Mouse (Mus musculus) neutrophil, adult 5-6 weeks (primary cell): ENCODE data around the gene Ly6g6d. TPM values are rescaled to one million over a fixed set of nuclear protein-coding genes. Genes with fewer than 3 reads are reported as not detected.
A peak's percentile ranks its signal among the peaks of the same experiment; 100 is the strongest.
"Not testable (repeated sequence)": the region's sequence is repeated elsewhere in the genome, so short reads cannot be mapped to it uniquely, and the experiment has no call there.

Experiments
- ATAC-seq: fragments of 151-379, 151-347 bp; 2 replicates; pipeline ENCODE4 v1.8.0; 2017; ENCODE audit warnings: mild to moderate bottlenecking, moderate TSS enrichment; ENCODE audit not compliant: insufficient number of reproducible peaks, poor library complexity, low FRiP score, severe bottlenecking; ENCODE audit errors: extremely low read depth
- total RNA-seq: library from RNA; stranded (forward); fragments of 200-1000 nt; gene quantifications from 2 replicates; pipeline ENCODE4 v1.2.3, GENCODE M21; 2017

Ly6g6d gene
- not detected in 2 replicates for total RNA-seq

GRCm38 (mm10) chr17:35077786-35078233 is at the start of gene Ly6g6d:
Gene Ly6g6d (minus strand): TSS chr17:35078065.
- ATAC-seq, result peak; percentile 45

- ATAC-seq, result no peak
Observed at GRCm38 (mm10) chr17:35127017-35127416, 49.2 kb upstream of the Ly6g6d start.

- ATAC-seq, result peak; percentile 46
Observed at GRCm38 (mm10) chr17:35126206-35126611, 48.3 kb upstream of the Ly6g6d start, which contains the start of gene D17H6S53E. Gene D17H6S53E (plus strand): TSS chr17:35126373.

GRCm38 (mm10) chr17:35125578-35125977 is 47.7 kb upstream of the Ly6g6d start:
- ATAC-seq, result no peak

GRCm38 (mm10) chr17:35125081-35125480 is 47.2 kb upstream of the Ly6g6d start:
- peak; percentile 33; the same call in 1 of the 2 replicates for ATAC-seq

DNA sequence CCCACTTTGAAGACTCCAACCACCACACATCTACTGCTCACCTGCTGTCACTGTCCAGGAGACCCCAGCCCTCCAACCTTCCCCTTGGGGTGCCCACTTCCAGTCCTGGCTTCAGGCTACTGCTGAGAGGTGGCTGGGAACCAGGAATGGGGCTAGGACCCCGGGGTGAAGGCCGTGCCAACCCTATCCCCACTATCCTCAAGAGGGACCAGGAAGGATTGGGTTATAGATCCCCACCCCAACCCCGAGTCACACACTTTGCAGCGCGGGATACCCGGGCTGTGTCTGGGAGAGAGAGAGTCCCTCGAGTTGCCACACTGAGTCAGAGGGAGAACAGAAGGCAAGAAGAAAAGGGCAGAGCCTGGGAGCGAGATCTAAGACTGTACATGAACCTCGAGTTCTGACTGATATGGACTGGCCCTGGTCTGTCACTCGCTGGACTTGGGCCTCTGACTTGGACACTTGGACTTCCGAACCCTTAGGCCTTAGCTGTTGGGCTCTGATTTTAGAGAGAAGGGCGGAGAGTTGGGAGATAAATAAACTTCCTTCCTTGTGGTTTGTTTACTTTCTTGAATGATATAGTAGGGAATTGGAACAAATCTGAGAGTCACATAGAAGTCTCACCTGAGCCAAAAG is 46.5 kb upstream of the Ly6g6d start:
- ATAC-seq, result not testable (repeated sequence)

- ATAC-seq, result not testable (repeated sequence)
Observed at GRCm38 (mm10) chr17:35123287-35123686, 45.4 kb upstream of the Ly6g6d start.

DNA sequence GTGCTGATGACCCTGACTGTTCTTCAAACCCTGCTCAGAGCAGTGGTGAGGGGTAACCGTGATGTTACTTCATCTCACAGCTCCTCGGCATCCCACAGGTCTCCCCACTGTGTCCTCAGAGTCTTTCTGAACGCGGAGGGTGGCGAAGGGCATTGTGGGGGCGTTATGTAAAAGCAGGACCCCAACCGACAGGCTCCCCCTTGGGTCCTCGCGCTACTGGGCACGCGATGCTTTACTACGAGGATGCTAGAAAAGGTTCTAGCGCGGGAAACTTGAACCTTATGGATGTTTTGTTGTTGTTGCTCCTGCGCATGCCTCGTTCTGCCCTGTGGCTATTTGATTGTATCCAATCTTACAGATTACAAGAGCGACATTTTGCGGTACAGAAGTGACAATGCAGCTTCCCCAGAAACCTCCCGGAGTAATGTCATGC is 44.0 kb upstream of the Ly6g6d start, which contains the start of gene Csnk2b:
Csnk2b (minus strand) TSS at position 183 of the 433 bp plus-strand sequence.
- ATAC-seq, result no peak

- ATAC-seq, result peak; percentile 93
Observed at GRCm38 (mm10) chr17:35121143-35121799, 43.4 kb upstream of the Ly6g6d start, which contains the start of gene Gpank1. Gene Gpank1 (plus strand): TSS chr17:35121455.

GRCm38 (mm10) chr17:35120745-35121142 is 42.9 kb upstream of the Ly6g6d start:
- ATAC-seq, result no peak

- ATAC-seq, result peak; percentile 54; the same call in 1 of the 2 replicates
Observed at GRCm38 (mm10) chr17:35115046-35116019, 37.5 kb upstream of the Ly6g6d start, which contains the start of gene Ly6g5b. Gene Ly6g5b (minus strand): TSS chr17:35115428.

GRCm38 (mm10) chr17:35111774-35112173 is 33.9 kb upstream of the Ly6g6d start:
- ATAC-seq, result no peak

DNA sequence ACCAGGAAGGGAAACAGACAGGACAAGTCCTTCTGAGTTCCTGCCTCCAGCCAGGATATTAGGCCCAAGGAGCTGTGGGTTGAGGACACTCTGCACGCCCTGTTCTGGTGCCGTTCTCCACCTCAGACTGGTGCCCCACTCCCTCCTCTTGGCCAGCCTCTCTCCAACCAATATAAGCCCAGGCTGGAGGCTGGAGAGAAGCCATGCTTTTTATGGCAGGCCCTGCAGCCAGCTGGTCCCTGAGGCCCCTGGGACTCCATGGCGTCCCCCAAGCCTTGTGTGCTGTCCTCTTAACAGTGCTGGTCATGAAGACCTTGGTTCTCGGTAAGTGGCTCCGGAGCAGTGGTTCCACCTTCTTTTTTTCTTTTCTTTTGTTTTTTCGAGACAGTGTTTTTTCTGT is 30.2 kb upstream of the Ly6g6d start, which contains the start of gene Ly6g5c:
Ly6g5c (plus strand) TSS at position 183 of the 400 bp plus-strand sequence.
- no peak for ATAC-seq

GRCm38 (mm10) chr17:35106522-35106921 is 28.7 kb upstream of the Ly6g6d start:
- ATAC-seq, result no peak

DNA sequence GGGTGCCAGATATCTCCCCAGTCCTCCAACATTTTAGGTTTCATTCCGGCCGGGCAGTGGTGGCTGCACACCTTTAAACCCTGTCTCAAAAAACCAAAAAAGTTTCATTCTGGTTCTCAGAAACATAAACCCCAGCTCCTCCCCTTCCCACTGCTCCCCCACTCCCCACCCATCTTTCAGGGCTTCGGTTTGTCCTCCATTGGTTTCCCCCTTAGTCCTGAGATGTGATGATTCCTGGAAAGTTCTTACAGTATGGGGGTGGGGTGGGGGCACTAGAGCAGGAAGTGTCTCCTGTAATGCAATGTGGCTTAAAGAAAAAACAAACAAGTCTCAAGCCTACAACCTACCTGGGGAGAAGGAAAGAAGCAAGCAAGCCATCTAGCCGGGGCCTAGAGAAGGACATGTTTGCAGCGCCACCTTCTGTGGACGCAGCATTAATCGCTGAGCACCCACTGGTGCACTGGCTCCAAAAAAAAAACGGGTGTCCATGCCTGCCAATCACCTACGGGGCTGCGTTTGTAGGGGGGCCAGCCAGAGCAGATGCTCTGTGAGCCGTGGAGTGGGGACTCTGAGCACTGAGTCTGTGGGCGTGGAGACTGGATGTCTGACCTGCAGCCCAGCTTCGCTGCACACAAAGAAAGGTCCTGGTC is 28.0 kb upstream of the Ly6g6d start:
- peak; percentile 34; the same call in 1 of the 2 replicates for ATAC-seq

DNA sequence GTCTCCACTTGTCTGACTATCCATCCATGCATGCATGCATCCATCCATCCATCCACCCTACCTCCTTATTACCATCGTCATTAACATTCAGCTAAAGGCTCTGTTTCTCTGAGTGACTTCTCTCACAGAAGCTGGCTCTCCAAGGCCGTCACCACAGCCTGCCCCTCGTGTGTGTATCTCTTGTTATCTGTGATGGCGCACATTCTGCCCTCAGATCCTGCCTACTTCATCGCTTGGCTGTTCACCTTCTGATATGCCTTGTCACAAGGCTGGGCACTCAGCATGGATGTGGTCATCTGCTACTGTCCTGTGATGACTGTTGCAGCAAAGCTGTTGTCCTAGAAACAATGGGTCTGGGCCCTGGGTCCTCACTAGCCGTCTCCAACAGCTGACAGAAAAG is 26.9 kb upstream of the Ly6g6d start:
- ATAC-seq, result no peak

GRCm38 (mm10) chr17:35104079-35104478 is 26.2 kb upstream of the Ly6g6d start:
- ATAC-seq, result no peak

DNA sequence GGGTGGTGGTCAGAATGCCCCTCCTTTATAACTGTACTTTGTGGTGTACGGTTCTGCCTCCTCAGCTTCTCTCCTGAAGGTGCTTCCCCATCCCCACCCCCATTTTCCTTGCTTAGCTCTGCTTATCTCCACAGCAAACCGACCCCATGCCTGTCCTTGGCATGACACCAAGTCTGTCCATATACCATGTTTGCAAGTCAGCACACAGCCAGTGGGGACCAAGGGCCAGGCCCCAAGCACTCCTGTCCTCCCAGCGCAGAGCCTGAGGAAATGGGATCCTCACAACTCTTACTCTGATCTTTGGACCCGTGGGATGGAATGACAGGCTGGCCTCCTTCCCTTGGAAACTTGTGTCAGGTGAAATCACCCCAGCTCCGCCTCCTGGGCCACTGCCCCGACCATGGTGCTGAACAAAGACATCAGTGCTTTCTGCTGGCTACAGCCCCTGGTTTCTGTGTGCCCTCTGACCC is 25.4 kb upstream of the Ly6g6d start:
- no peak for ATAC-seq
